Mouse (Mus musculus): ENCODE data around the gene Mdp1. TPM values are rescaled to one million over a fixed set of nuclear protein-coding genes. Genes with fewer than 3 reads are reported as not detected.

Gene Mdp1
- polyA plus RNA-seq, 1 experiment from 2014 or later: 61.9 TPM

- DNase-seq (ENCODE audit: low spot score, missing footprints) (peak; percentile 72), ATAC-seq (ENCODE audit: low FRiP score) (no peak)
- Histone ChIP-seq H3K27ac (ENCODE audit: low read depth, low read length) (no peak overlapping the region), H3K4me2 (no peak overlapping the region), H3K4me3 (ENCODE audit: low read depth, low read length) (no peak overlapping the region), H3K9me3 (ENCODE audit: control insufficient read depth, low read length) (no peaks in the 10 kb centered on the region), H3K27me3 (ENCODE audit: control insufficient read depth, insufficient read depth, low read length) (no peaks in the 10 kb centered on the region), H3K9ac (ENCODE audit: low read length) (no peak overlapping the region), H3K36me3 (ENCODE audit: control insufficient read depth, insufficient read depth, low read length) (no peaks in the 10 kb centered on the region), H3K4me1 (ENCODE audit: control insufficient read depth, insufficient read depth, low read length) (no peaks in the 10 kb centered on the region)
- 89% methylated on average over 7 of the region's 7 CpGs for WGBS
Measured at GRCm38 (mm10) chr14:55651528-55651927, 8.8 kb downstream of the Mdp1 start.

- no peak for DNase-seq (ENCODE audit: low spot score, missing footprints)
- Histone ChIP-seq H3K4me2 (no peak within 1 kb of the TSS), H3K9ac (ENCODE audit: low read length) (no peak within 1 kb of the TSS), H3K4me3 (ENCODE audit: low read depth, low read length) (no peak within 1 kb of the TSS), H3K27me3 (ENCODE audit: control insufficient read depth, insufficient read depth, low read length) (no peaks in the 10 kb centered on the region), H3K36me3 (ENCODE audit: control insufficient read depth, insufficient read depth, low read length) (no peaks in the 10 kb centered on the region), H3K9me3 (ENCODE audit: control insufficient read depth, low read length) (no peaks in the 10 kb centered on the region), H3K27ac (ENCODE audit: low read depth, low read length) (no peak within 1 kb of the TSS), H3K4me1 (ENCODE audit: control insufficient read depth, insufficient read depth, low read length) (peaks cover 1% of the 10 kb centered on the region; the same call in 1 of the 2 replicates)
- no peak for ATAC-seq (ENCODE audit: low FRiP score)
- 93% methylated on average over 2 of the region's 2 CpGs for WGBS
Measured at GRCm38 (mm10) chr14:55649884-55650283, 10.4 kb downstream of the Mdp1 start, which contains the start of gene Tssk4. Gene Tssk4 (plus strand): TSS chr14:55650184.

GRCm38 (mm10) chr14:55644261-55644888 lies 15.9 kb downstream of the Mdp1 start:
- Histone ChIP-seq H3K4me1 (ENCODE audit: control insufficient read depth, insufficient read depth, low read length) (peaks cover 15% of the 10 kb centered on the region), H3K9ac (ENCODE audit: low read length) (peak overlapping the region; percentile 78), H3K27me3 (ENCODE audit: control insufficient read depth, insufficient read depth, low read length) (no peaks in the 10 kb centered on the region), H3K4me3 (ENCODE audit: low read depth, low read length) (peak overlapping the region; percentile 80), H3K36me3 (ENCODE audit: control insufficient read depth, insufficient read depth, low read length) (peaks cover 6% of the 10 kb centered on the region), H3K27ac (ENCODE audit: low read depth, low read length) (no peak overlapping the region), H3K4me2 (peak overlapping the region; percentile 66), H3K9me3 (ENCODE audit: control insufficient read depth, low read length) (no peaks in the 10 kb centered on the region)
- 38% methylated on average over 17 of the region's 17 CpGs for WGBS
- peak; percentile 83 for DNase-seq (ENCODE audit: low spot score, missing footprints)
- ATAC-seq (ENCODE audit: low FRiP score): no peak

GRCm38 (mm10) chr14:55643060-55643907 lies 17.0 kb downstream of the Mdp1 start, which contains the start of gene Tm9sf1:
Gene Tm9sf1 (minus strand): TSS chr14:55643806.
- peak within 1 kb of the TSS; percentile 80 for H3K4me3 ChIP-seq (ENCODE audit: low read depth, low read length)
- ATAC-seq (ENCODE audit: low FRiP score) (peak; percentile 92), DNase-seq (ENCODE audit: low spot score, missing footprints) (peak; percentile 98)
- peaks cover 15% of the 10 kb centered on the region for H3K4me1 ChIP-seq (ENCODE audit: control insufficient read depth, insufficient read depth, low read length)
- H3K36me3 ChIP-seq (ENCODE audit: control insufficient read depth, insufficient read depth, low read length): peaks cover 6% of the 10 kb centered on the region
- H3K27ac ChIP-seq (ENCODE audit: low read depth, low read length): peak within 1 kb of the TSS; percentile 80
- WGBS: under 1% methylated on average over 89 of the region's 89 CpGs
- H3K9me3 ChIP-seq (ENCODE audit: control insufficient read depth, low read length): no peaks in the 10 kb centered on the region
- H3K4me2 ChIP-seq: peak within 1 kb of the TSS; percentile 66
- peak within 1 kb of the TSS; percentile 78 for H3K9ac ChIP-seq (ENCODE audit: low read length)
- H3K27me3 ChIP-seq (ENCODE audit: control insufficient read depth, insufficient read depth, low read length): no peaks in the 10 kb centered on the region

- peak overlapping the region; percentile 78 for H3K9ac ChIP-seq (ENCODE audit: low read length)
- ATAC-seq (ENCODE audit: low FRiP score) (no peak; the same call in 1 of the 2 replicates), DNase-seq (ENCODE audit: low spot score, missing footprints) (no peak)
- H3K4me3 ChIP-seq (ENCODE audit: low read depth, low read length): peak overlapping the region; percentile 80
- H3K9me3 ChIP-seq (ENCODE audit: control insufficient read depth, low read length): no peaks in the 10 kb centered on the region
- H3K27ac ChIP-seq (ENCODE audit: low read depth, low read length): peak overlapping the region; percentile 80
- no peaks in the 10 kb centered on the region for H3K27me3 ChIP-seq (ENCODE audit: control insufficient read depth, insufficient read depth, low read length)
- peak overlapping the region; percentile 66 for H3K4me2 ChIP-seq
- peaks cover 15% of the 10 kb centered on the region for H3K4me1 ChIP-seq (ENCODE audit: control insufficient read depth, insufficient read depth, low read length)
- WGBS: 23% methylated on average over 8 of the region's 8 CpGs
- H3K36me3 ChIP-seq (ENCODE audit: control insufficient read depth, insufficient read depth, low read length): peaks cover 10% of the 10 kb centered on the region
Measured at GRCm38 (mm10) chr14:55642679-55643059, 17.6 kb downstream of the Mdp1 start.

GRCm38 (mm10) chr14:55641291-55641690 lies 19.0 kb downstream of the Mdp1 start:
- Histone ChIP-seq H3K27me3 (ENCODE audit: control insufficient read depth, insufficient read depth, low read length) (no peaks in the 10 kb centered on the region), H3K9me3 (ENCODE audit: control insufficient read depth, low read length) (no peaks in the 10 kb centered on the region), H3K27ac (ENCODE audit: low read depth, low read length) (no peak overlapping the region), H3K4me3 (ENCODE audit: low read depth, low read length) (no peak overlapping the region), H3K4me2 (no peak overlapping the region), H3K4me1 (ENCODE audit: control insufficient read depth, insufficient read depth, low read length) (peaks cover 15% of the 10 kb centered on the region), H3K9ac (ENCODE audit: low read length) (no peak overlapping the region), H3K36me3 (ENCODE audit: control insufficient read depth, insufficient read depth, low read length) (peaks cover 11% of the 10 kb centered on the region)
- DNase-seq (ENCODE audit: low spot score, missing footprints) (peak; percentile 69), ATAC-seq (ENCODE audit: low FRiP score) (no peak)
- 94% methylated on average over 13 of the region's 13 CpGs for WGBS

GRCm38 (mm10) chr14:55640816-55641215 lies 19.5 kb downstream of the Mdp1 start:
- Histone ChIP-seq H3K9me3 (ENCODE audit: control insufficient read depth, low read length) (no peaks in the 10 kb centered on the region), H3K9ac (ENCODE audit: low read length) (no peak overlapping the region), H3K27me3 (ENCODE audit: control insufficient read depth, insufficient read depth, low read length) (no peaks in the 10 kb centered on the region), H3K4me2 (no peak overlapping the region), H3K4me3 (ENCODE audit: low read depth, low read length) (no peak overlapping the region), H3K27ac (ENCODE audit: low read depth, low read length) (no peak overlapping the region), H3K36me3 (ENCODE audit: control insufficient read depth, insufficient read depth, low read length) (peaks cover 11% of the 10 kb centered on the region), H3K4me1 (ENCODE audit: control insufficient read depth, insufficient read depth, low read length) (peaks cover 19% of the 10 kb centered on the region)
- DNase-seq (ENCODE audit: low spot score, missing footprints) (peak; percentile 49), ATAC-seq (ENCODE audit: low FRiP score) (no peak)
- 95% methylated on average over 14 of the region's 14 CpGs for WGBS

- Histone ChIP-seq H3K4me3 (ENCODE audit: low read depth, low read length) (no peak within 1 kb of the TSS), H3K27me3 (ENCODE audit: control insufficient read depth, insufficient read depth, low read length) (no peaks in the 10 kb centered on the region), H3K9ac (ENCODE audit: low read length) (no peak within 1 kb of the TSS), H3K4me1 (ENCODE audit: control insufficient read depth, insufficient read depth, low read length) (peaks cover 19% of the 10 kb centered on the region), H3K27ac (ENCODE audit: low read depth, low read length) (no peak within 1 kb of the TSS), H3K4me2 (no peak within 1 kb of the TSS), H3K36me3 (ENCODE audit: control insufficient read depth, insufficient read depth, low read length) (peaks cover 14% of the 10 kb centered on the region), H3K9me3 (ENCODE audit: control insufficient read depth, low read length) (no peaks in the 10 kb centered on the region)
- no peak for DNase-seq (ENCODE audit: low spot score, missing footprints)
- no peak for ATAC-seq (ENCODE audit: low FRiP score)
- WGBS: 90% methylated on average over 9 of the region's 9 CpGs
Measured at GRCm38 (mm10) chr14:55637795-55638194, 22.5 kb downstream of the Mdp1 start, which contains the start of gene Gm49378. Gene Gm49378 (minus strand): TSS chr14:55637895.

- peak; percentile 91 for ATAC-seq (ENCODE audit: low FRiP score)
Measured at GRCm38 (mm10) chr14:55635523-55636007, 24.7 kb downstream of the Mdp1 start, which contains the start of gene Ipo4. Gene Ipo4 (minus strand): TSS chr14:55635957.

More at GRCm38 (mm10) chr14:55635523-55636007, 24.7 kb downstream of the Mdp1 start, which contains the start of gene Ipo4:
- no peaks in the 10 kb centered on the region for H3K27me3 ChIP-seq (ENCODE audit: control insufficient read depth, insufficient read depth, low read length)
- peaks cover 13% of the 10 kb centered on the region for H3K4me1 ChIP-seq (ENCODE audit: control insufficient read depth, insufficient read depth, low read length)
- peak within 1 kb of the TSS; percentile 55 for H3K27ac ChIP-seq (ENCODE audit: low read depth, low read length)
- peak within 1 kb of the TSS; percentile 96 for H3K4me2 ChIP-seq
- H3K4me3 ChIP-seq (ENCODE audit: low read depth, low read length): peak within 1 kb of the TSS; percentile 61
- H3K9me3 ChIP-seq (ENCODE audit: control insufficient read depth, low read length): no peaks in the 10 kb centered on the region
- H3K36me3 ChIP-seq (ENCODE audit: control insufficient read depth, insufficient read depth, low read length): peaks cover 22% of the 10 kb centered on the region
- peak within 1 kb of the TSS; percentile 78 for H3K9ac ChIP-seq (ENCODE audit: low read length)
- peak; percentile 98 for DNase-seq (ENCODE audit: low spot score, missing footprints)
- 2% methylated on average over 33 of the region's 33 CpGs for WGBS
